Mouse (Mus musculus): Measurements from ENCODE around the gene Agtpbp1. TPM values are rescaled to one million over a fixed set of nuclear protein-coding genes. Genes with fewer than 3 reads are reported as not detected.
"Not testable (repeated sequence)": the region's sequence is repeated elsewhere in the genome, so short reads cannot be mapped to it uniquely, and the experiment has no call there.

Agtpbp1 gene
- total and polyA plus RNA-seq, 3 experiments = 6.1 to 118 (median 73.3) TPM

DNA sequence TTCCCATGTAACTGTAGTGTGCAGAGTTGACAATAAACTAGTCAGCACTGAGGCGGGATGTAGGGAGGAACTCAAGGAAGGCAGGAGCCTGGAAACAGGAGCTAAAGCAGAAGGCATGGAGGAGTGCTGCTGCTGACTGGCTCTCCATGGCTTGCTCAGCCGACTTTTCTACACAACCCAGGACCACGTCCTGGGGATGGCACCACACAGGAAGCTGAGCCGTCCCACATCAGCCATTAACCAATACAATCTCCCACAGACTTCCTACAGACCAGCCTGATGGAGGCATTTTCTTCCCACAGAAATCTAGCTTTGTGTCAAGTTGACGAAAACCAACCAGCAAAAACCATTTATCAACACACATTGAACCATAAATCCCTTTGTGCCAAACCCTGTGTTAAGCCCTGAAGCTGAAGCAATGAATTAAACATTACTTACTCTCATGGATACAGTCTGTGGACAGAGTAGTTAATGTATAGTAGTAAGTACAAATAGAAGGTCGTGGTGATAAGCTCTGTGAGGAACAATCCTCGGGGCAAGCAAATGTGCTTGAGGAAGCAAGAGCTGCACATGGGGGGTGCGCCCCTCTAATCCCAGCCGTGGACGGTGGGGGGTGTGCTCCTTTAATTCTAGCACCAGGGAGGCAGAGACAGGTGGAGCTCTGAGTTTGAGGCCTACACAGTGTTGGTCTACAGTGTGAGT lies 20.3 kb upstream of the Agtpbp1 start:
- Histone ChIP-seq H3K36me3 (replicated peaks) (peaks cover 87% of the 10 kb centered on the region), H3K4me1 (ENCODE audit: insufficient read depth, low read depth, low read length) (peaks cover 17% of the 10 kb centered on the region), H3K4me3 (ENCODE audit: low read depth, low read length) (no peak overlapping the region), H3K27me3 (ENCODE audit: insufficient read depth, low read length) (no peaks in the 10 kb centered on the region), H3K9me3 (replicated peaks) (no peaks in the 10 kb centered on the region)
- DNase-seq (ENCODE audit: low spot score) (no peak), ATAC-seq (ENCODE audit: extremely low read depth, insufficient number of reproducible peaks, low FRiP score, poor library complexity, severe bottlenecking) (no peak)
- TF ChIP-seq POLR2AphosphoS5 (IDR thresholded peaks at IDR 0.05; ENCODE audit: insufficient replicate concordance, low read depth, low read length) (no peak), CTCF (IDR thresholded peaks at IDR 0.05; ENCODE audit: low read depth, low read length) (no peak), TAL1 (conservative IDR thresholded peaks at IDR 0.05; ENCODE audit: low read depth, low read length) (no peak), GATA2 (IDR thresholded peaks at IDR 0.05; ENCODE audit: borderline replicate concordance, low read depth, low read length) (no peak), GATA1 (IDR thresholded peaks at IDR 0.05; ENCODE audit: borderline replicate concordance, low read length) (no peak)

DNA sequence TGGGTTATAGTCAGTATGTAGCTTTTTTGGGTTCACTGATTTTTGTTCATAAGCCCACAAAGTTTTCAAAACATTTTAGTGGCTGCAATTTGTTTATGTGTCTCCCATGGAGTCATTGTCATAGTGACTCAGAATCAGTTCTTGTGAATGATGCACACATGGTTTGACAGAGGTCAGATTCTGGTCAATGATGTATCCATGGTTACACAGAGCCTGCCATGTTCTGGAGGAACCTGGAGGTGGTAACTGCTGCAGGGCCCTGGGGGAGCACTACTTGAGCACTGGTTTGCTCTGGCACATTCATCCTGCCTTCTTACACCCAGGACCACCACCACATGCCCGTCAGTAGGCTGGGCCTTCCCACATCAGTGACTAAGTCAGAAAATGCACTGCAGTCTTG lies 19.5 kb upstream of the Agtpbp1 start:
- ATAC-seq (ENCODE audit: extremely low read depth, insufficient number of reproducible peaks, low FRiP score, poor library complexity, severe bottlenecking) (no peak), DNase-seq (ENCODE audit: low spot score) (no peak)
- TF ChIP-seq GATA2 (IDR thresholded peaks at IDR 0.05; ENCODE audit: borderline replicate concordance, low read depth, low read length) = no peak
- Histone ChIP-seq H3K27me3 (ENCODE audit: insufficient read depth, low read length) (no peaks in the 10 kb centered on the region), H3K36me3 (replicated peaks) (peaks cover 87% of the 10 kb centered on the region), H3K4me3 (ENCODE audit: low read depth, low read length) (no peak overlapping the region), H3K9me3 (replicated peaks) (no peaks in the 10 kb centered on the region), H3K4me1 (ENCODE audit: insufficient read depth, low read depth, low read length) (peaks cover 17% of the 10 kb centered on the region)

DNA sequence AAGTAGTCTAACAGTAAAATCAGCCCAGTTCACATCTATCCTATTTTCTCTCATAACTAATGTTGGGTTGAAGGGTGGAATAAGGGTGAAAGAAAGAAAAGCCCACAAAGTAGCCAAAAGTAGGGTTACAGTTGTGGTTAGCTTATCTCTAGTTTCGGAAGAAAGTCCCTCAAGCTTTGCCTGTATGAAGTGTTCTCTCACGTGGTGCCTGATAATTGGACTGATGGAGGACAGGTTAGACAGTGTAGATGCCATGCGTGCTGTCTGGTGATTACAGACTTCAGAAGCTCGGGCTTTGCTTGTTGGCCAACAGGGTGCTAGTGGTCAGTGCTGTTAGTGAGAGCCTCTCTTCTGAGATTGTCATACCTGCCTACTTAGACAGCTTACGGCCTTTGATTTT lies 18.1 kb upstream of the Agtpbp1 start:
- TF ChIP-seq CTCF (IDR thresholded peaks at IDR 0.05; ENCODE audit: low read depth, low read length) = no peak
- Histone ChIP-seq H3K36me3 (replicated peaks) (peaks cover 81% of the 10 kb centered on the region), H3K4me1 (ENCODE audit: insufficient read depth, low read depth, low read length) (peaks cover 17% of the 10 kb centered on the region), H3K4me3 (ENCODE audit: low read depth, low read length) (no peak overlapping the region), H3K9me3 (replicated peaks) (no peaks in the 10 kb centered on the region), H3K27me3 (ENCODE audit: insufficient read depth, low read length) (no peaks in the 10 kb centered on the region)
- ATAC-seq (ENCODE audit: extremely low read depth, insufficient number of reproducible peaks, low FRiP score, poor library complexity, severe bottlenecking) = no peak; the same call in 1 of the 2 replicates
- DNase-seq (ENCODE audit: low spot score) = no peak

DNA sequence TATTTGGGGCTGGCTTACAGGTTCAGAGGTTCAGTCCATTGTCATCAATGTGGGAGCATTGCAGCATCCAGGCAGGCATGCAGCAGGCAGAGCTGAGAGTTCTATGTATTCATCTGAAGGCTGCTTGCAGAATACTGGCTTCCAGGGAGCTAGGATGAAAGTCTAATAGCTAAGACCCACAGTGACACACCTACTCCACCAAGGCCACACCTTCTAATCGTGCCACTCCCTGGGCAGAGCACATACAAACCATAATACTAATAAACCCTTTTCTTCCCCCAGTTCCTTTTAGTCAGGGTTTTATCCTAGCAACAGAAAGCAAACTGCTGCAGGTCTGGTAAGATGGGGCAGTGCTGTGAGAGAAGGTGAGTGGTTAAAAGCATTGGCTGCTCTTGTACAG lies 7.6 kb upstream of the Agtpbp1 start:
- H3K4me3 ChIP-seq (ENCODE audit: low read depth, low read length) = no peak overlapping the region
- DNase-seq (ENCODE audit: low spot score) (no peak), ATAC-seq (ENCODE audit: extremely low read depth, insufficient number of reproducible peaks, low FRiP score, poor library complexity, severe bottlenecking) (no peak)
- no peaks in the 10 kb centered on the region for H3K27me3 ChIP-seq (ENCODE audit: insufficient read depth, low read length)
- H3K9me3 ChIP-seq (replicated peaks) = no peaks in the 10 kb centered on the region
- H3K4me1 ChIP-seq (ENCODE audit: insufficient read depth, low read depth, low read length) = peaks cover 24% of the 10 kb centered on the region
- TF ChIP-seq GATA1 (IDR thresholded peaks at IDR 0.05; ENCODE audit: borderline replicate concordance, low read length) (no peak), POLR2AphosphoS5 (IDR thresholded peaks at IDR 0.05; ENCODE audit: insufficient replicate concordance, low read depth, low read length) (no peak), CTCF (IDR thresholded peaks at IDR 0.05; ENCODE audit: low read depth, low read length) (no peak), GATA2 (IDR thresholded peaks at IDR 0.05; ENCODE audit: borderline replicate concordance, low read depth, low read length) (no peak), TAL1 (conservative IDR thresholded peaks at IDR 0.05; ENCODE audit: low read depth, low read length) (no peak)
- peaks cover 84% of the 10 kb centered on the region for H3K36me3 ChIP-seq (replicated peaks)

DNA sequence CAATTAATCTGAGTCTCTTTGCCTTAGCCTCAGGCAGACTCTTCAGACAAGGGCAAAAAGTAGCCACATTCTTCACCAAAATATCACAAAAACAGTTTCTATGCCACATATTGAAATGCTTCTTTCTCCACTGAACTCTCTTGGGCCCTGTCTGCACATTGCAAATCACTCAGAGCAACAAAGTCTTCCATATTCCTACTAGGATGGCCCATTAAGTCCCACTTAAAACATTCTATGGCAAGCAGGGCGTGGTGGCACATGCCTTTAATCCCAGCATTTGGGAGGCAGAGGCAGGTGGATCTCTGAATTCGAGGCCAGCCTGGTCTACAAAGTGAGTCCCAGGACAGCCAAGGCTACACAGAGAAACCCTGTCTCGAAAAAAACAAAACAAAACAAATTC lies 7.0 kb upstream of the Agtpbp1 start:
- not testable (repeated sequence) for ATAC-seq (ENCODE audit: extremely low read depth, insufficient number of reproducible peaks, low FRiP score, poor library complexity, severe bottlenecking); H3K27me3 ChIP-seq (ENCODE audit: insufficient read depth, low read length); H3K9me3 ChIP-seq (replicated peaks); H3K4me3 ChIP-seq (ENCODE audit: low read depth, low read length); DNase-seq (ENCODE audit: low spot score)
- Histone ChIP-seq H3K4me1 (ENCODE audit: insufficient read depth, low read depth, low read length) (peaks cover 30% of the 10 kb centered on the region), H3K36me3 (replicated peaks) (peaks cover 88% of the 10 kb centered on the region)

DNA sequence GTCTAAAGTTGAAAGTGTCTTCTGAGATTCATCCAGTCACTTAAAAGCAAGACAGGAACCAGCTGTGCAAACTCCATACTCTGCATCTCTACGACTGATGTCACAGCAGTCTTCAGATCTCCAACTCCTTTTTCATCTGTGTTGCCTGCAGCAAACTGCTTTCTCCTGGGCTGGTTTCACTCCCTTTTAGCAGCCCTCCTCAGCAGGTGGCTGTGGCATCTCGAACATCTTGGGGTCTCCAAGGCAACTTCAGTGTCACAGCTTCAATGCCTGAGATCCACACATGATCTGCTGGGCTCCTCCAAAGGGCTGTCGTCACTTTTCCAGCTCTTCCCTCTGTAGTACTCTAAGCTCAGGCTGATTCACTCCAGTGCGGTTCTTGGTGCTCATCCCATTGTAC lies 5.7 kb upstream of the Agtpbp1 start:
- ATAC-seq (ENCODE audit: extremely low read depth, insufficient number of reproducible peaks, low FRiP score, poor library complexity, severe bottlenecking) = no peak
- Histone ChIP-seq H3K9me3 (replicated peaks) (no peaks in the 10 kb centered on the region), H3K27me3 (ENCODE audit: insufficient read depth, low read length) (no peaks in the 10 kb centered on the region), H3K36me3 (replicated peaks) (peaks cover 83% of the 10 kb centered on the region), H3K4me3 (ENCODE audit: low read depth, low read length) (no peak overlapping the region), H3K4me1 (ENCODE audit: insufficient read depth, low read depth, low read length) (peaks cover 42% of the 10 kb centered on the region)
- DNase-seq (ENCODE audit: low spot score) = no peak
- TF ChIP-seq CTCF (IDR thresholded peaks at IDR 0.05; ENCODE audit: low read depth, low read length) (no peak), POLR2AphosphoS5 (IDR thresholded peaks at IDR 0.05; ENCODE audit: insufficient replicate concordance, low read depth, low read length) (no peak), TAL1 (conservative IDR thresholded peaks at IDR 0.05; ENCODE audit: low read depth, low read length) (no peak), GATA1 (IDR thresholded peaks at IDR 0.05; ENCODE audit: borderline replicate concordance, low read length) (no peak), GATA2 (IDR thresholded peaks at IDR 0.05; ENCODE audit: borderline replicate concordance, low read depth, low read length) (no peak)

DNA sequence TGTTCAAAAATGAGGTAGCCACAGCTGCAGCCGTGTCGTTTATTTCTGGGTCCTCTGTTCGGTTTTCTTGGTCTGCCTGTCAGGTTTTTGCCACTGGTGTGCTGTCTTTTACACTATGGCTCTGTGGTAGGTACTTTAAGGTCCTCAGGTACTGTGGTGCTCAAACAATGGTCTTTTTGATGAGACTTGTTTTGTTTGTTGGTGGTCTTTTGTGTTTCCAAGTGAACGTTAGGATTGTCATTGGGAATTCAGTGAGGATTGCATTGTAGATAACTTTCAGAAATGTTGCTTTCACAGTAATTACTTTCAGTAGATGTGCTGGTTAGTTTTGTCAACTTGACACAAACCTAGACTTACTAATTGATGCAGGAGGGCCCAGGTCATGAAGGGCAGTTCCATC lies 4.6 kb upstream of the Agtpbp1 start:
- ATAC-seq (ENCODE audit: extremely low read depth, insufficient number of reproducible peaks, low FRiP score, poor library complexity, severe bottlenecking) = no peak
- Histone ChIP-seq H3K27me3 (ENCODE audit: insufficient read depth, low read length) (no peaks in the 10 kb centered on the region), H3K9me3 (replicated peaks) (no peaks in the 10 kb centered on the region), H3K36me3 (replicated peaks) (peaks cover 76% of the 10 kb centered on the region), H3K4me3 (ENCODE audit: low read depth, low read length) (no peak overlapping the region), H3K4me1 (ENCODE audit: insufficient read depth, low read depth, low read length) (peaks cover 42% of the 10 kb centered on the region)
- no peak for TF ChIP-seq POLR2AphosphoS5 (IDR thresholded peaks at IDR 0.05; ENCODE audit: insufficient replicate concordance, low read depth, low read length)
- no peak for TF ChIP-seq CTCF (IDR thresholded peaks at IDR 0.05; ENCODE audit: low read depth, low read length)
- TF ChIP-seq GATA1 (IDR thresholded peaks at IDR 0.05; ENCODE audit: borderline replicate concordance, low read length) = no peak
- no peak for TF ChIP-seq TAL1 (conservative IDR thresholded peaks at IDR 0.05; ENCODE audit: low read depth, low read length)
- no peak for TF ChIP-seq GATA2 (IDR thresholded peaks at IDR 0.05; ENCODE audit: borderline replicate concordance, low read depth, low read length)
- no peak for DNase-seq (ENCODE audit: low spot score)

Measured in G1E (cell line).